Mouse (Mus musculus): ENCODE results near the gene Fam168a. TPM values are rescaled to one million over a fixed set of nuclear protein-coding genes. Genes with fewer than 3 reads are reported as not detected.
A peak's percentile ranks its signal among the peaks of the same experiment; 100 is the strongest.

Fam168a gene
- total and polyA plus RNA-seq, 2 experiments from 2014 or later, result 106 to 163 TPM

DNA sequence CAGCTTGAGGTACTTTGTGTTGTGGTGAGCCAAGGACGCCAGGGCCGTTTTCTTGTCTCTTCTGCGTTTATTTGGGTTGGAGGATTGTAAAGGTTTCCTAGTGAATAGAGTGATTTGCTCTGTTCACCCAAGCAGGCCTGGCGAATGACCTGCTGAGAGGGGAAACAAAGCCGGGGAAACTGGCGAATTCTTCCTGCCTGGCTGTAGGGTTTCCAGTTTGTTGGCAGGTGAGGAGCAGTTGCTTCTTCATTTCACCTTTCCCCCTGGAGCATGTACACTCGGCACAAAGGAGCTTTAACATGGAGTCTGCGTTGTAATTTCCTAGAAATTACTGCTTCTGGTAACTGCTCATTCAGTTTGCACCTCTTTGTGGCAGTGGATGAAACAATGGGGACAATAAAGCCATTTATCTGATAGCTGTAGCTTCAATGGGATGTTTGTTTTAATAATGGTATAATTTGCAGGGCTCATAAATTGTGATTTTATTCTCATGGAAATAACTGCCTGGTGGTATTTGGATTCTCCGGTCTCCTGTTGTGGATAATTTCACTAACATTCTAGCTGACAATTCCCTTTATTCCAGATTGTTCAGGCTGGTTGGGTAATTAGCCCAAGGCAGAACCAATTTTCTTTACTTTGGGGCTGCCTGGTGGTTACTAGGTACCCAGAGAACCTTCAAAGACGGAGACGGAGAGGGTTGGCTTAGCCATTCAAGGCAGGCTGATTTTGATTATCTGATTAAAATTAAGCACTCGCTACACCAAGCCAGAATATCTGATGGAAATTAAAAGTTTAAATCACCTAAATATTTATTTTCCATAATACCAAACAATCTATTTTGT lies 17.2 kb downstream of the Fam168a start:
- peaks cover 8% of the 10 kb centered on the region for H3K4me1 ChIP-seq (ENCODE audit: insufficient read depth, low read length)
- peak overlapping the region; percentile 51; the same call in 1 of the 2 replicates for H3K27ac ChIP-seq (ENCODE audit: low read depth, low read length)
- no peaks in the 10 kb centered on the region for H3K36me3 ChIP-seq (ENCODE audit: insufficient read depth, low read length)
- 14% methylated on average over 12 of the region's 12 CpGs for WGBS
- H3K27me3 ChIP-seq (ENCODE audit: insufficient read depth, low read length), result no peaks in the 10 kb centered on the region
- DNase-seq (ENCODE audit: low spot score) (no peak), ATAC-seq (ENCODE audit: low FRiP score) (no peak)
- no peaks in the 10 kb centered on the region for H3K9me3 ChIP-seq (ENCODE audit: low read length)
- 0 out of 2 replicates have a peak overlapping the region, but pooled peaks have one; percentile 1 for H3K4me2 ChIP-seq (ENCODE audit: low read depth, low read length, poor library complexity, severe bottlenecking)
- no peak for TF ChIP-seq CTCF (IDR thresholded peaks at IDR 0.05)
- H3K9ac ChIP-seq (replicated peaks; ENCODE audit: low read length, poor library complexity, severe bottlenecking), result 0 out of 2 replicates have a peak overlapping the region, but pooled peaks have one; percentile 4
- H3K4me3 ChIP-seq (ENCODE audit: low read depth, low read length), result no peak overlapping the region

GRCm38 (mm10) chr7:100727538-100728085 lies 21.2 kb downstream of the Fam168a start:
- H3K4me1 ChIP-seq (ENCODE audit: insufficient read depth, low read length), result peaks cover 8% of the 10 kb centered on the region
- ATAC-seq (ENCODE audit: low FRiP score), result no peak
- no peak overlapping the region for H3K4me3 ChIP-seq (ENCODE audit: low read depth, low read length)
- H3K9ac ChIP-seq (replicated peaks; ENCODE audit: low read length, poor library complexity, severe bottlenecking), result no peak overlapping the region
- H3K36me3 ChIP-seq (ENCODE audit: insufficient read depth, low read length), result no peaks in the 10 kb centered on the region
- 84% methylated on average over 2 of the region's 2 CpGs for WGBS
- no peak for DNase-seq (ENCODE audit: low spot score)
- H3K27me3 ChIP-seq (ENCODE audit: insufficient read depth, low read length), result no peaks in the 10 kb centered on the region
- TF ChIP-seq CTCF (IDR thresholded peaks at IDR 0.05), result no peak
- no peak overlapping the region for H3K27ac ChIP-seq (ENCODE audit: low read depth, low read length)
- no peak overlapping the region for H3K4me2 ChIP-seq (ENCODE audit: low read depth, low read length, poor library complexity, severe bottlenecking)
- H3K9me3 ChIP-seq (ENCODE audit: low read length), result no peaks in the 10 kb centered on the region

DNA sequence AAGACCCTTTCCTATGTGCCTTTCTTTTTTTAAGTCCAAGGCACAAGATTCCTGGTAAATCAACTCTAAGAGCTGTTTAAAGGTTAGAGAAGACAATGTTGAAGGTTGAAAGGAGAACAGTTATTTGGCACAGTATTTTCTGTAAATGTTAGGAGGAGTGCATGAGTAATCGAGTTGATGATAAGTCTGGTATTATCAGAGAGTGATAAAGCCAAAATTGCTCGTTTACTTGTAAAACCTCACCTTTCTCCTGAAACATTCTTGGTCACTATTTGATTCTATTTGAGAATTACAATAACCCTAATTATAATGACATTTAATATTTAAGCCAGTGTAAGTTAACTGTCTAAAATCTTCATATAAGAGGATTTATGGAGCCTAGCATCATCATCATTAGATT lies 23.3 kb downstream of the Fam168a start:
- DNase-seq (ENCODE audit: low spot score), result no peak
- Histone ChIP-seq H3K9me3 (ENCODE audit: low read length) (no peaks in the 10 kb centered on the region), H3K4me2 (ENCODE audit: low read depth, low read length, poor library complexity, severe bottlenecking) (no peak overlapping the region), H3K4me3 (ENCODE audit: low read depth, low read length) (no peak overlapping the region), H3K9ac (replicated peaks; ENCODE audit: low read length, poor library complexity, severe bottlenecking) (no peak overlapping the region), H3K27ac (ENCODE audit: low read depth, low read length) (no peak overlapping the region), H3K4me1 (ENCODE audit: insufficient read depth, low read length) (no peaks in the 10 kb centered on the region), H3K36me3 (ENCODE audit: insufficient read depth, low read length) (no peaks in the 10 kb centered on the region), H3K27me3 (ENCODE audit: insufficient read depth, low read length) (no peaks in the 10 kb centered on the region)
- 94% methylated on average over 2 of the region's 2 CpGs for WGBS
- no peak for ATAC-seq (ENCODE audit: low FRiP score)
- no peak for TF ChIP-seq CTCF (IDR thresholded peaks at IDR 0.05)

GRCm38 (mm10) chr7:100732341-100733050 lies 26.1 kb downstream of the Fam168a start:
- no peak for TF ChIP-seq CTCF (IDR thresholded peaks at IDR 0.05)
- no peak overlapping the region for H3K9ac ChIP-seq (replicated peaks; ENCODE audit: low read length, poor library complexity, severe bottlenecking)
- H3K4me2 ChIP-seq (ENCODE audit: low read depth, low read length, poor library complexity, severe bottlenecking), result no peak overlapping the region
- DNase-seq (ENCODE audit: low spot score) (no peak), ATAC-seq (ENCODE audit: low FRiP score) (no peak)
- H3K36me3 ChIP-seq (ENCODE audit: insufficient read depth, low read length), result no peaks in the 10 kb centered on the region
- no peaks in the 10 kb centered on the region for H3K9me3 ChIP-seq (ENCODE audit: low read length)
- no peaks in the 10 kb centered on the region for H3K27me3 ChIP-seq (ENCODE audit: insufficient read depth, low read length)
- 66% methylated on average over 6 of the region's 6 CpGs for whole genome bisulfite sequencing
- no peak overlapping the region for H3K4me3 ChIP-seq (ENCODE audit: low read depth, low read length)
- H3K4me1 ChIP-seq (ENCODE audit: insufficient read depth, low read length), result no peaks in the 10 kb centered on the region
- no peak overlapping the region for H3K27ac ChIP-seq (ENCODE audit: low read depth, low read length)

- ATAC-seq (ENCODE audit: low FRiP score), result no peak
- H3K36me3 ChIP-seq (ENCODE audit: insufficient read depth, low read length), result no peaks in the 10 kb centered on the region
- H3K4me2 ChIP-seq (ENCODE audit: low read depth, low read length, poor library complexity, severe bottlenecking), result no peak overlapping the region
- no peak overlapping the region for H3K27ac ChIP-seq (ENCODE audit: low read depth, low read length)
- H3K4me3 ChIP-seq (ENCODE audit: low read depth, low read length), result no peak overlapping the region
- TF ChIP-seq CTCF (IDR thresholded peaks at IDR 0.05), result no peak
- 67% methylated on average over 7 of the region's 7 CpGs for WGBS
- H3K27me3 ChIP-seq (ENCODE audit: insufficient read depth, low read length), result no peaks in the 10 kb centered on the region
- H3K9ac ChIP-seq (replicated peaks; ENCODE audit: low read length, poor library complexity, severe bottlenecking), result no peak overlapping the region
- DNase-seq (ENCODE audit: low spot score), result peak; percentile 61
- H3K9me3 ChIP-seq (ENCODE audit: low read length), result no peaks in the 10 kb centered on the region
- no peaks in the 10 kb centered on the region for H3K4me1 ChIP-seq (ENCODE audit: insufficient read depth, low read length)
These were observed 26.8 kb downstream of the Fam168a start for GRCm38 (mm10) chr7:100733051-100733813.

All from midbrain, postnatal 0 days (tissue).